Mouse (Mus musculus): ENCODE data around the gene 4833439L19Rik.

The 4833439L19Rik gene

GRCm38 (mm10) chr13:54582126-54582525 lies 16.9 kb upstream of the 4833439L19Rik start:
- in situ Hi-C loops (cut with MboI, MseI): no loop called here

GRCm38 (mm10) chr13:54581385-54581784 lies 16.1 kb upstream of the 4833439L19Rik start:
- in situ Hi-C loops (cut with MboI, MseI): no loop called here

- in situ Hi-C loops (cut with MboI, MseI): no loop called here
These were observed 12.6 kb upstream of the 4833439L19Rik start for GRCm38 (mm10) chr13:54577652-54578507.

DNA sequence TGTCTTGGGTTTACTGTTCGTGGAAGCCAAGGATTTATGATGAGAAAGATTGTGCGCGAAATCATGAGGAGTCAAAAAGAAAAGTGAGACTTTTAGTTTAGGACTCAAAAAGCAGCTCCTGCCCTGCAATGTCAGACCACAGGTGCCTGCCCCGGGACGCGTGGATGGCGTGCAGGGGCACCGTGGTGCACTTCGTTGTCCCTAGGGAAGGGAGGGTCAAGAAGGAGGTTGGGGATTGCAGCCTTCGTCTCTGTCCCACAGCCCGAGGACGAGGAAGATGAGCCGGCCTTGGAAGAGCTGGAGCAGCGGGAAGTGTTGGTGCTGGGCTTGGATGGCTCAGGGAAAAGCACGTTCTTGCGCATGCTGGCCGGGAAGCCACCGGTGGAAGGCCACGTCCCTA lies 10.3 kb upstream of the 4833439L19Rik start:
- in situ Hi-C loops (cut with MboI, MseI): no loop called here

GRCm38 (mm10) chr13:54574854-54575481 lies 9.7 kb upstream of the 4833439L19Rik start, which contains the start of gene Arl10:
Gene Arl10, plus strand, starts transcription at chr13:54575015.
- in situ Hi-C loops (cut with MboI, MseI): no loop called here

DNA sequence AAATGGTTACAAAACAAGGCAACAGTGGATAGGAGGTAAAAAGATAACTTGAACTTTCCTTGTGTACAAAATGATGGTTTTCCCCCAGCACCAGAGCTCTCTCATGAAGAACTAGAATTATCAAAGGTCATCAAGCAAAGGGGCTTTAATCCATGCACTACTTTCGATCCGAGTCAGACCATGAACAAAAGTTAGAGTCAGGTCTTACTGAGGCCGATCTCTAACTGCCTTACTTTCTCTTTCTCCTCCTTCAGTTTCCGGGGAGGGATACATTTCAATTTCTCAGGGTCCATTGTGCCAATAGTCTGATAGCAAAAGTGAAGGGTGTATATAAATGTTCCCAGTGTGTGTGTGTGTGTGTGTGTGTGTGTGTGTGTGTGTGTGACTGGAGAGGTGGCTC lies 7.4 kb upstream of the 4833439L19Rik start:
- in situ Hi-C loops (cut with MboI, MseI): no loop called here

DNA sequence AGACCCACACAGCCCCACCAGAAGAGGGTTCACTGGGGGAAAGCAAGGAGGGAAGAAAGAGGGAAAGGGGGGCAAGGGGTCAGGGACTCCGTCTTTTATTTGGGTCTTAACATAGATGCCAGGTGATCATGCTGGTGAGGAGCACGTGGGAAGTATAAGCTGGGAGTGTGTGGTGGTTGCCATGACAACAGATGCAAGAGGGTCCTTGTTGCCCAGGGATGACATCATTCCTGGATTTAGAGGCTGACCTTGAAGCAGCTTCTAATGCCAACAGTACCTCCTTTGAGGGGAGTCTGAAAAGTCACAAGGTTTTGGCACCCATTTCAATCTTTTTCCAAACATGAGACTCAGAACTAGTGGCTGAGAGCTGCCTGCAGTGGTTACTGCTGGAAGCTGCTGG lies 6.4 kb upstream of the 4833439L19Rik start:
- in situ Hi-C loops (cut with MboI, MseI): no loop called here

- in situ Hi-C loops (cut with MboI, MseI): no loop called here
These were observed 5.5 kb upstream of the 4833439L19Rik start for GRCm38 (mm10) chr13:54570736-54571135.

DNA sequence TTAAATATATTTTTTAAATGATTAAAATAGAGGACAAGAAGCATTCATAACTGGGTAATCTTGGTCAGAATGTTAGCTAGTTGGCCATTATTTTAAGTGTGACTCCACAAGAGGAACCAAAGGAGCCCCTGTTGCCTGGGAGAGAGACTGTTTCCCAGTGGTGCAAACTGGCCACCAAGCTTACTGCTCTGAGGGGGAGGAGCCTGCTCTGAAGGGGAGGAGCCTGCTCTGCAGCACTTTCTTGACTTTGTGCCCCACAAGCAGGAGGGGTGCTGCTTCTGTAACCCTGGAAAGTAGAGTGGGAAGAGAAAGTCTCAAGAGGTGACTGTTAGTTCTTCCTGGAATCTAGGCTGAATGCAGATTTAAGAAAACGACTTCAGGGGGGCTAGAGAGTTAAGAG lies 4.0 kb upstream of the 4833439L19Rik start:
- in situ Hi-C loops (cut with MboI, MseI): loop anchor here (10.0 kb wide), 1 partner anchor 1184 kb away; no protein-coding TSS in a partner anchor

- in situ Hi-C loops (cut with MboI, MseI): loop anchor here (10.0 kb wide), 1 partner anchor 1184 kb away; no protein-coding TSS in a partner anchor
These were observed 3.1 kb upstream of the 4833439L19Rik start for GRCm38 (mm10) chr13:54568380-54568779.

DNA sequence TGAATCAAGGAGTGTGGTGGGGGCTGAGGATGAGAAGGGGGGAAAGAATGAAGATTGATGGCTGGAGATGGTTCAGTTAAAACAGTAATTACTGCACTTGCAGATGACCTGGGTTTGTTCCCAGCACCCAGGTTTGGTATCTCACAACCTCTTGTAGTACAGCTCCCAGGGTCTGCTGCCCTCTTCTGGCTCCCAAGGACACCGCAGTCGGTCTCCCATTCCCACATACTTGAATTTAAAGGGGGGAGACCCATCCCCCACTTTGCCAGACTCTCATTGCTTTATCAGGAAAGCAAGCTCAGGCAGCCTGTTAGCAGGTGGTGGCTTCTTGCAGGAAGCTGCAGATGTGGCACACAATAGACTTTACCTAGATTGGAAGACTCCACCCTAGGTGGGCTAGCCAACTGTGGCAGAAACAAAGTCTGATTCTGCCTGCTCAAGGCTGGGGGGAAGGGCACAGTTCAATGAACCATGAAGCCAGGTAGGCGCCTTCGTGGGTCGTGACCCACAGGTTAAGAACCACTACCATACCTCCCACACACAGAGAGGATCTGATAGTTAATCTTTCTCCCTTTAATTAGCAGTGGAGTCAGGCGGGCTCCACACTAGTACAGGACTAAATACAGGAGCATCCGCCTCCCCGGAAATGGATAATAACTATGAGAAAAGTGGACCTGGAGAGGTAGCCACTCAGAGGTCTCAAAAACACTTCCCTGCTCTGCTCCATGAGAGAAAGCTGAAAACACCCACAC lies 535 bp upstream of the 4833439L19Rik start:
- in situ Hi-C loops (cut with MboI, MseI): loop anchor here (10.0 kb wide), 1 partner anchor 1181 kb away; no protein-coding TSS in a partner anchor

DNA sequence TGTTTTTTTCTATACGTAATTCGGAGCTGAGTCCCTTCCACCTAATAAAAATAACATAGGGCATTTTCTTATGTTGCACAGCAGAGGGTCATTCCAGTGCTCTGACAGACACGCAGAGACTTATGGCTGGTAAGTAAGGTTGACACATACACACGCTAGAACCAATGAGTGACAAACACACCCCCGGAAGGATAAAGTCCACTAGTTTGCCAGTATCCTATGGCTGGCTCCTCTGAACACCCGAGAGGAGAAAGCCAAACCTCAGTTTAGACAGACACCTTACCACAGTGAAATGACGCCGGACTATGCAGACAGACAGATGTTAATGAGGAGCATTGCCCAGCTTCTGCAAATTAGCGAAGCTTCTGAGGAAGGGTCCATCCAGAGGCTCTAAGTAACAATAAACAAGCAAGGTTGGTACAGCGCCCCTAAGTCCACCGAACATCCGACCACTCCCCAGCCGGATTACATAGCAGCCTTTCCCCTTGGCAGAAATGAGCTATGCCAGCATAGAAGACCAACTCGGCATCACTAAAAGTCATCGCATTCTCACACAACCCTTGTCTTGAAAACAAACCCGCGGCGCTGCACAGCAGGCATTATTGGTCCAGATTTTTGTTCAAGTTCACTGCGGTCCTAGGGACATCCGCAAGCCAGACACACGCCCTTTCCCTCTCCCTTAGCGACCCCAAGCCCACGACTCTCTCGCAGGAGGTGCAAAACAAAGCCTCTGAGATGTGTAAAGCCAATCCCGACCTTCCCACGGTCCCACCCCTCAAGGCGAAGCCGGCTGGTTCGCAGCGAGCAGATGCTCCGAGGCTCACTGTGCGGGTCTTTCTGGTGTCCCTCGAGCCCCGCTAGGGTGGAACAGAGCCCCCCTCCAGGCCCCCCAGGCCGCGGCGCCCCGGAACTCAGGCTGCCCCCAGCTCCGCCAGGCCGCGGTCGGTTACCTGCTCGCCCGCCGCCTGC lies 719 bp downstream of the 4833439L19Rik start:
- in situ Hi-C loops (cut with MboI, MseI): loop anchor here (10.0 kb wide), 1 partner anchor 1180 kb away; no protein-coding TSS in a partner anchor

GRCm38 (mm10) chr13:54562562-54562961 lies 2.7 kb downstream of the 4833439L19Rik start:
- in situ Hi-C loops (cut with MboI, MseI): loop anchor here (10.0 kb wide), 1 partner anchor 1178 kb away; no protein-coding TSS in a partner anchor

DNA sequence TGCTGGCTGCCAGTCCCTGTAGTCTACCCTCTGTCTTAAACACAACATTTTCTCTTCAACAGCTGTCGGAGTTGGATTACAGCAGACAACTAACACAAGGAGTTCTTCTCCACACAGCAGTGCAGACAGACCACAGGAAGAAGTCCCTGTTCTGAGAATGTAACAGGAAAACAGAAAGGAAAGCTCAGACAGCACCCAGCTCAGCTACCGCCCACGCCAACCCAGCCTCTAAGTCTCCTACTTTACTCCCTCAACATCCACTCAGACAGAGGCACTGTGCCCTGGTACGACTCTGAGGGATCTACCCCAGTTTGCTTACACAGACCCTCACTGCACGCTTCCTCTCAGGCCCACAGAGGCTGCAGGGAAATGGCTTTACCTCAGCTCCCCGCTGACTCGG lies 4.6 kb downstream of the 4833439L19Rik start:
- in situ Hi-C loops (cut with MboI, MseI): loop anchor here (10.0 kb wide), 1 partner anchor 1176 kb away; no protein-coding TSS in a partner anchor

GRCm38 (mm10) chr13:54559656-54560055 lies 5.6 kb downstream of the 4833439L19Rik start:
- in situ Hi-C loops (cut with MboI, MseI): loop anchor here (10.0 kb wide), 1 partner anchor 1175 kb away; no protein-coding TSS in a partner anchor

DNA sequence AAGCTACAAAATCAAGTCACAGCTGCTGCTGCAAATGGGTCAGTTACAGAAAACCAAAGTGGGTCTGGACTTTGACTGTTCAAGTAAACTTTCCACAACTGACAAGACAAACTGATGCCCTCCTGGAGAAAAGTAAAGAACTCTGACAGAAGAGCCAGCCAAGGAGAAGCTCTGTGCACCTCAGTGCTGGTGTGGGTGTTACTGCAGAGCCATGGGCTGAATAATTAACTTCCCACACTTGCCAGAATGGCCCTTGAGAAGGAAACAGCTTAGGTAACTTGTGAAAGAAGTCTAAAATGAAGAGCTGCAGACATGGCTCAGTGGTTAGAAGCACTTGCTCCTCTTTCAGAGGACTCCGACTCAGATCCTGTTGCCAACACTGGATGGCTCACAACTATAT lies 7.6 kb downstream of the 4833439L19Rik start:
- in situ Hi-C loops (cut with MboI, MseI): no loop called here

GRCm38 (mm10) chr13:54556796-54557195 lies 8.4 kb downstream of the 4833439L19Rik start:
- in situ Hi-C loops (cut with MboI, MseI): no loop called here

- in situ Hi-C loops (cut with MboI, MseI): no loop called here
These were observed 9.1 kb downstream of the 4833439L19Rik start for GRCm38 (mm10) chr13:54556176-54556575.

GRCm38 (mm10) chr13:54548036-54548435 lies 17.2 kb downstream of the 4833439L19Rik start:
- in situ Hi-C loops (cut with MboI, MseI): no loop called here

- in situ Hi-C loops (cut with MboI, MseI): no loop called here
These were observed 33.1 kb downstream of the 4833439L19Rik start for GRCm38 (mm10) chr13:54532134-54532533.

All from T-helper 2 cell (primary cell).